Mouse (Mus musculus): Measurements from ENCODE around the gene Asic2.

Gene Asic2

DNA sequence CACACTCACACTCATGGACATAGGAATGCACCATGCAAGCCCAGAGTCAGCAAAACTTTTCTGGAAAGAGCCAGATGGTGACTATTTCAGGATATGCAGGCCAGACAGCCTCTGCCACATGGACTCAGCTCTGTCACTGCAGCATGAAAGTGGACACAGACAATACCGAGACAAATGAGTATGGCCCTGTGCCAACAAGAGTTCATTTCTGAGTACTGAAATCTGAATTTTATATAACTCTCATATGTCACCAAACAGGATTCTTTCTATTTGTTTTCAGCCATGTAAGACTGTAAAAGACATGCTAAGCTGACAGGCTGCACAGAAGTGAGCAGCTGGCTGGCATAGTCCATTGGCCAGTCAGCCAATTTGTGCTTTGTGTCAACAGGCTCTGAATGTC is 309.4 kb downstream of the Asic2 start:
- Histone ChIP-seq H3K27me3 (ENCODE audit: control insufficient read depth, insufficient read depth, low read length, poor library complexity, severe bottlenecking) (no peaks in the 10 kb centered on the region), H3K36me3 (ENCODE audit: control insufficient read depth, insufficient read depth, low read length, poor library complexity, severe bottlenecking) (no peaks in the 10 kb centered on the region)
- DNase-seq (ENCODE audit: low read depth, low spot score) = no peak

DNA sequence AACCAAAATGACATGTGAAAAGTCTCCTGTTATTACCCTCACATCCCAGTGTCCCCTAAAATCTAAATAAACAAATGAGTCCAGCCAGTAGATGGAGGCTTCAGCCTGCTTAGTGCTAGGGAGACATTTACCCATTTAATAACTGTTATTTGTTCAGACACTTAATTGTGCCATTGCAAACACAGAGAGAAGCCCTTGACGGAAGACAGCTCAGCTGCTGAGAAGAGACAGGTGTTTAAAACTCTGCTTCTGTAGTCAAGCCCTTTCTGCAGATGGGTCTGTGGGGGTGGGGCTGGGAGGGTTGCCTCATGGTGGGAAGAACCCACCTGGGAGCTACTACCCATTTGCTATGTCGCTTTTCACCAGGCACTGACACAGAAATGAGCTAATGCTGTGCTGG is 311.1 kb downstream of the Asic2 start:
- Histone ChIP-seq H3K27me3 (ENCODE audit: control insufficient read depth, insufficient read depth, low read length, poor library complexity, severe bottlenecking) (no peaks in the 10 kb centered on the region), H3K36me3 (ENCODE audit: control insufficient read depth, insufficient read depth, low read length, poor library complexity, severe bottlenecking) (no peaks in the 10 kb centered on the region)

DNA sequence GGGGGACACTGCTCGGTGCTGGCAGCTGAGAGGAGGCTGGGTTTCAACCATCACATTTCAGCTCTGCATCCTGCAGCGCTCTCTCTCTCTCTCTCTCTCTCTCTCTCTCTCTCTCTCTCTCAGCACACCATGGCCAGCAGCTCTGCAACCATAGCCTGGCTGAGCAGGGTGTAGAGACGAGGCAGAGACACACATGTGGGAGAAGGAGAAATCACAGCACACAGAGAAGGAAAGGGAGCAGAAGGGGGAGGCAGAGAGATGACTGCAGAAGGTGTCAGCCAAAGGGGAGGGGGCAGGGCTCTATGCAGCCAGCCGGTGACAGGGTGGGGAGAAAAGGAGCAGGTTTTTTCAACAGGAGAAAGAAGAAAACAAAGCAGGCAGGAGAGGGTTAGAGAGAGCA is 320.4 kb downstream of the Asic2 start:
- no peak for DNase-seq (ENCODE audit: low read depth, low spot score)
- H3K36me3 ChIP-seq (ENCODE audit: control insufficient read depth, insufficient read depth, low read length, poor library complexity, severe bottlenecking) = no peaks in the 10 kb centered on the region
- no peaks in the 10 kb centered on the region for H3K27me3 ChIP-seq (ENCODE audit: control insufficient read depth, insufficient read depth, low read length, poor library complexity, severe bottlenecking)

More for the DNA sequence above, 311.1 kb downstream of the Asic2 start:
- DNase-seq (ENCODE audit: low read depth, low spot score) = no peak

DNA sequence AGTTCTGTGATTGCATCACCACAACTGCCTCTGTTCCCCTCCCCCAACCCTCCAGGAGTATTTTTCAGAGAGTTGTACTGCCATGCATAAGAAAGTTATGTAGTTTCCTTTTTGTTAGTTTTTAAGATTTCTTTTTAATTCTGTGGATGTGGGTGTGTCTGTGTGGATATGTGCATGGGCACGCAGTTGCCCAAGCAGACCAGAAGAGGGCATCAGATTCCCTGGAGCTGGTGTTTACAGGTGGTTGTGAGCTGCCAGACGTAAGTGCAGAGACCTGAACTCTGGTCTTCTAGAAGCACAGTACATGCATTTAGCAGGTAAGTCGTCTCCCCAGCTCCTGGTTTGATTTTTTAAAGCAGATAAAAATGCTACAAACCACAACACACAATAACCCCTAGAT is 322.7 kb downstream of the Asic2 start:
- H3K27me3 ChIP-seq (ENCODE audit: control insufficient read depth, insufficient read depth, low read length, poor library complexity, severe bottlenecking) = no peaks in the 10 kb centered on the region
- no peak for DNase-seq (ENCODE audit: low read depth, low spot score)
- no peaks in the 10 kb centered on the region for H3K36me3 ChIP-seq (ENCODE audit: control insufficient read depth, insufficient read depth, low read length, poor library complexity, severe bottlenecking)

DNA sequence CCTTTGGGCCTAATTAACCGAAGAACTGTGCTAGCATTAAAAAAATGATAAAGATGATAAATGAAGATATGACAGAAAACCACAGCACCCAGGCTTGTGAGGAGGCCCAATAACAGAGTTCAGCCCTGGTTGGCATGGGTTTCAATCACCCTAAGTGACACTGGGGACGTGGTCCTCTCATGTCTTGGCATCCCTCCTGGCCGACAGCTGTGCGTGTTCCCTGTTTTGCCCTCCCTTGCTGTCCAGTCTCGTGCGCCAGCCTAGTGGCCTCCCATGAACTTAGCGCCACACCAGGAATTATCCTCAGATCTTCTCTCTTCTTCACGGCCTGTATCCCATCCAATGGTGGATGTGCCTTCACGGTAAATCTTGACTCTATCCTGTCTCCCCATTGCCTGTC is 331.9 kb downstream of the Asic2 start:
- DNase-seq (ENCODE audit: low read depth, low spot score) = no peak
- Histone ChIP-seq H3K36me3 (ENCODE audit: control insufficient read depth, insufficient read depth, low read length, poor library complexity, severe bottlenecking) (no peaks in the 10 kb centered on the region), H3K27me3 (ENCODE audit: control insufficient read depth, insufficient read depth, low read length, poor library complexity, severe bottlenecking) (no peaks in the 10 kb centered on the region)

GRCm38 (mm10) chr11:81634360-81635350 is 333.6 kb downstream of the Asic2 start:
- no peaks in the 10 kb centered on the region for H3K36me3 ChIP-seq (ENCODE audit: control insufficient read depth, insufficient read depth, low read length, poor library complexity, severe bottlenecking)
- DNase-seq (ENCODE audit: low read depth, low spot score) = peak; percentile 58
- no peaks in the 10 kb centered on the region for H3K27me3 ChIP-seq (ENCODE audit: control insufficient read depth, insufficient read depth, low read length, poor library complexity, severe bottlenecking)

DNA sequence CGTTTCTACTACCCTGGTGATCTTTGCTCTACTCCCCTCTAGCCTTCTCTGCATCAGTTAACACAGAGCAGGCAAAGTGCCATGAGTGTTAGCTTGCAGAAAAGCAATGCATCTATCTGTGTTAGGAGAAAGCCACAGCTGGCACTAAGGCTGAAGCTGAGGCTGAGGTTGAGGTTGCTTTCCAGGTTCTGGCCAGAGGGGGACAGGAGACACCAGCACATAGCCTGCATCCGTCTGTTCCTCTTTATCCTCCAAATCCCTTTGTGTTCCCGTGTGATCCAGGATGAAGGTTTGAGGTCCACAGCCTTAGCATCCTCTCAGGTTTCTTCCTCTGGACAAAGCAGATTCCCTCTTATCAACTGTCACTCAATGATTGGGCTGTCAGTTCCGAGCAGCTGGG is 343.1 kb downstream of the Asic2 start:
- H3K36me3 ChIP-seq (ENCODE audit: control insufficient read depth, insufficient read depth, low read length, poor library complexity, severe bottlenecking) = no peaks in the 10 kb centered on the region
- no peak for DNase-seq (ENCODE audit: low read depth, low spot score)
- H3K27me3 ChIP-seq (ENCODE audit: control insufficient read depth, insufficient read depth, low read length, poor library complexity, severe bottlenecking) = no peaks in the 10 kb centered on the region

DNA sequence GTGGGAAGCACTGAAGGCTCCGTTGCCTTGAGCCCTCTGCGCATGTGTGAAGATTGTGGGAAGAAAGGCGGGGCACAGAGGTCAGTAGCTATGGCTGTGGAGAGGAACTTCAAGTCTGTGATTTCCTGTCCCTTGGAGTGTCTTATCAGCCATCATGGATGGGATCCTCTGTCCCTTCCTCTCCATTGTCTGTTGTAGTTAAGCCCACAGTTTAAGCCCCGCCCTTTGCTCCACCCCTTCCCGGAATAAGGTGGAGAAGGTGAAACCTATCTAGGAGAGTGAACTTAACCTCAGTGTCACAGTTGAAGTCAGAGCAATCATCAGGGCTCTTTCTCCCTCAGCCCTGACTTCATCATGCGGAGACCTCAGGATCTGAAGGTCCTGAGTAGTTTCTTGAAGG is 347.7 kb downstream of the Asic2 start:
- Histone ChIP-seq H3K36me3 (ENCODE audit: control insufficient read depth, insufficient read depth, low read length, poor library complexity, severe bottlenecking) (no peaks in the 10 kb centered on the region), H3K27me3 (ENCODE audit: control insufficient read depth, insufficient read depth, low read length, poor library complexity, severe bottlenecking) (no peaks in the 10 kb centered on the region)
- no peak for DNase-seq (ENCODE audit: low read depth, low spot score)

DNA sequence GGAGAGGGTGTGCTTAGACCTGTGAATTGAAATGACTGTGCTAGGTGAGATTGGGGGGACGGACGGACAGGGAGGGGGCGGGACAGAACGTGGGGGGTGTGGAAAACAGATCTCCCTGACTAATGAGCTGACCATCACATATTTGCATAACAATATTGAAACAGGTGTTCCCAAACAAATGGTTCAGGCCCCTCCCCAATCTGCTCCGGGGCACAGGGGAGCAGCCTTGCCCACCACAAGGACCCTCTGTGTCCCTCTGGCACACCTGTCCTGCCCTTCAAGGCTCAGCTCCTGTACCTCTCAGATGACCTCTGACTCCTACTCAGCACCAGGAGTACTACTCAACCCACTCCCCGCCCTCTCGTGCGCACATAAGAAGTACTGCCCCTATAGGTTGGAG is 351.8 kb downstream of the Asic2 start:
- no peaks in the 10 kb centered on the region for H3K27me3 ChIP-seq (ENCODE audit: control insufficient read depth, insufficient read depth, low read length, poor library complexity, severe bottlenecking)
- H3K36me3 ChIP-seq (ENCODE audit: control insufficient read depth, insufficient read depth, low read length, poor library complexity, severe bottlenecking) = no peaks in the 10 kb centered on the region
- DNase-seq (ENCODE audit: low read depth, low spot score) = no peak

- no peaks in the 10 kb centered on the region for H3K27me3 ChIP-seq (ENCODE audit: control insufficient read depth, insufficient read depth, low read length, poor library complexity, severe bottlenecking)
- no peaks in the 10 kb centered on the region for H3K36me3 ChIP-seq (ENCODE audit: control insufficient read depth, insufficient read depth, low read length, poor library complexity, severe bottlenecking)
- DNase-seq (ENCODE audit: low read depth, low spot score) = no peak
Measured at GRCm38 (mm10) chr11:81613869-81614620, 354.2 kb downstream of the Asic2 start.

- Histone ChIP-seq H3K27me3 (ENCODE audit: control insufficient read depth, insufficient read depth, low read length, poor library complexity, severe bottlenecking) (no peaks in the 10 kb centered on the region), H3K36me3 (ENCODE audit: control insufficient read depth, insufficient read depth, low read length, poor library complexity, severe bottlenecking) (no peaks in the 10 kb centered on the region)
- peak; percentile 75 for DNase-seq (ENCODE audit: low read depth, low spot score)
Measured at GRCm38 (mm10) chr11:81612798-81613540, 355.3 kb downstream of the Asic2 start.

DNA sequence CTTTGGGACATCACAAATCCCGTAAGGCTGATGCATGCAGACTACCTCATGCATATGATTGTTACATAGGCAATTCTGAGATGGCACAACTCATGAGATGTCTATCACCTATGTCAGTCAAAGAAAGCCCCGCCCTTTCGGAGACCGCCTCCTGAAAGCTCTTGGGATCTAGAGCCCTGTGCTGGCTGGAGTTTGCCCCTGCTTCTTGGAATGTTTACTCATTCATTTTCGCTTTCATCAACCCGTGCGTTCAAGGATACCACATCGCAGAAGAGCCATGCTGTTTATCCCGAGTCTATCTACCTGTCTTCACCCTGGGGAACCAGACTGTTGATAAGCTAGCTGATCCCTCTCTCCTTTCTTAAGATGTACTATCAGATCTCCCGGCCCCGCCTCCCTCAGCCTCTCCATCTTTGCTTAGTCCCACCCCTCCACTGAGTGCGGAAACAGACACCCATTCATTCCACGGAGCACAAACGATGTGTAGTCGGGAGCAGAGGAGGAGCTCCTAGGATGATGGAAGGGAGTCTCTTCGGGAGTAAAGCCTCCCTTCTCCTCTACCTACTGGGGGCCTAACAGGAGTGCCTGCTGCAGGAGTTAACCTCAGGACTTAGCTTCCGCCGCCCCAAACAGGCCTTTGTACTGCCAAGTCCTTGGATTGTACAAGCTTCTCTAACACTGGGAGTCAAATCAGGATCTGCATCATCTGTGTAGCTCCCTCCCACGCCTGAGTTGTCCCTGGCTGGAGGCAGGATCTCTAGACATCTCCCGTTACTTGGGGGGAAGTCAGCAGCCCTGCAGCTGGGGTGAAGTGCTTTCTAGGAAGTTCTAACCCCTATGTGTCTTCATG is 356.1 kb downstream of the Asic2 start:
- no peak for DNase-seq (ENCODE audit: low read depth, low spot score)
- H3K36me3 ChIP-seq (ENCODE audit: control insufficient read depth, insufficient read depth, low read length, poor library complexity, severe bottlenecking) = no peaks in the 10 kb centered on the region

DNA sequence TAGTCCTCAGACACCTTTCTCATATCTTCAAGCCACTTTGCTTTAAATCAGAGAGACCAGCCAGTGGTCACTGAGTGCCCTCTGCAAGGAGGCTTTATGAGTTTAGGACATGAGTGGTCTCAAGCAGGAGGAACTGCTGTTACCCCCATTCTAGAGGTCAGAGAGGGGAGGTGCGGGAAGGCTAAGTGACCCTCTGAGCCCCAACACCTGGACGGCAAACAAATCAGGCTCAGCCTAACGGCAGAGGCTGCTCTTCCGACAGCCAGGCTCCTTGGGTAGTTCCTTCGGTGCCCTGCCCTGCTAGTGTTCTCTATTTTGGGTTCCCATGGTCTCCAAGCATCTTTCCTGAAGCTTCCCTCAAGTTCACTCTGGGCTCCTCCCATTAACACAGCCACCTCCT is 357.8 kb downstream of the Asic2 start:
- Histone ChIP-seq H3K27me3 (ENCODE audit: control insufficient read depth, insufficient read depth, low read length, poor library complexity, severe bottlenecking) (no peaks in the 10 kb centered on the region), H3K36me3 (ENCODE audit: control insufficient read depth, insufficient read depth, low read length, poor library complexity, severe bottlenecking) (no peaks in the 10 kb centered on the region)
- DNase-seq (ENCODE audit: low read depth, low spot score) = no peak

More for the DNA sequence above, 356.1 kb downstream of the Asic2 start:
- no peaks in the 10 kb centered on the region for H3K27me3 ChIP-seq (ENCODE audit: control insufficient read depth, insufficient read depth, low read length, poor library complexity, severe bottlenecking)

GRCm38 (mm10) chr11:81602971-81603370 is 365.3 kb downstream of the Asic2 start:
- Histone ChIP-seq H3K36me3 (ENCODE audit: control insufficient read depth, insufficient read depth, low read length, poor library complexity, severe bottlenecking) (no peaks in the 10 kb centered on the region), H3K27me3 (ENCODE audit: control insufficient read depth, insufficient read depth, low read length, poor library complexity, severe bottlenecking) (no peaks in the 10 kb centered on the region)
- DNase-seq (ENCODE audit: low read depth, low spot score) = no peak

Data from splenic B cell, adult 2 months (primary cell).